Mouse (Mus musculus) common myeloid progenitor, adult 5-6 weeks (primary cell): Measurements from ENCODE around the gene Zfp853. TPM values are rescaled to one million over a fixed set of nuclear protein-coding genes. Genes with fewer than 3 reads are reported as not detected.
A peak's percentile ranks its signal among the peaks of the same experiment; 100 is the strongest.

Experiments used
- ATAC-seq: replicated peaks from 2 replicates; pipeline ENCODE4 v1.8.0; 2016; ENCODE audit warnings: low read depth, mild to moderate bottlenecking, moderate TSS enrichment, inconsistent platforms; ENCODE audit not compliant: poor library complexity, severe bottlenecking
- total RNA-seq: library from RNA; stranded (forward); fragments of 200-1000, 187-1606 nt; gene quantifications from 2 replicates; pipeline ENCODE4 v1.2.3, GENCODE M21; 2017

Gene Zfp853
- total RNA-seq, 1 experiment from 2014 or later = not detected

DNA sequence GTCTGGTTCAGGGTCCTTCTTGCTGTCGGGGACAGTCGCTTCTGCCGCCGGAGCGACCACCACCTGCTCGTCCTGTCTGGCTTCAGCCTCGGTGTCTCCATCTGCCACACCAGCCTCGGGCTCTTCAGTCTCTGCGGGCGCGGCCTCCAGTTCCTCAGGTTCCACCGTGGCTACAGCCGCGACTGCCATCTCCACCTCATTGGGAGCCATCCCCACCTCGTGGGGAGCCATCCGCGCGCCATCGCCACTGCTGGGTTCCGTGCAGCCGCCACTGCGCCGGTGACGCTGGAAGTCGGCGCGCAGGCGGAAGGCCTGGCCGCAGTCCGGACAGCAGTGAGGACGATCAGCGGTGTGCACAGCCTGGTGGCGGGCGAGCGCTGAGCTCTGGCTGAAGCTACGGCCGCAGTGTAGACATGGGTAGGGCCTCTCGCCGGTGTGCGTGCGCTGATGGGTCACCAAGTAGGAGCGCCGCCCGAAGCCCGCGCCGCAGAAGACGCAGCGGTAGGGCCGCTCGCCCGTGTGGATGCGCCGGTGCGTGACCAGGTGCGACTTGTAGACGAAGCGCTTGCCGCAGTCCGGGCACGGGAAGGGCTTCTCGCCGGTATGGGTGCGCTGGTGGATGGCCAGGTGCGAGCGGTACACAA is 38.8 kb downstream of the Zfp853 start:
- ATAC-seq = no peak

GRCm38 (mm10) chr5:143253881-143254486 is 39.4 kb downstream of the Zfp853 start:
- 0 out of 2 replicates have a peak, but pooled peaks have one; percentile 27 for ATAC-seq

- ATAC-seq = no peak
These were observed 40.1 kb downstream of the Zfp853 start for GRCm38 (mm10) chr5:143253186-143253880.

DNA sequence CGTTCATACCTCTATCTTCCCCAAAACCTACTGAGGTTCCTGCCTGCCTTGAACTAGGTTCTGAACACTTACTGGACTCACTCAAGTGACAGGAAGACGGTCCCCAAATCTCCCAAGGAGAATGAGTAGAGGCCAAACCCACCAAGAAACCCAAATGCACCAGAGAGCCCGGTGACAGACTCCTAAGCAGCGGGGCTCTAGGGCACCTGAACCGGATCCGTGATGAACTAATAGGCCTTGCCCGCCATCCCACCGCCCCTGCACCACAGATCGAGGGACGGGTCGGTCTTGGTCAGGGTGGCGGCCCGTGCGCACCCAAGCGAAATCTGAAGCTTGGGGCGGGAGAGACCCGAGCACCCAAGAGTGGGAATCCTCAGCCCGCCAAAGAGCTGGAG is 40.6 kb downstream of the Zfp853 start:
- ATAC-seq = no peak

GRCm38 (mm10) chr5:143252039-143252438 is 41.4 kb downstream of the Zfp853 start:
- no peak for ATAC-seq

GRCm38 (mm10) chr5:143244926-143245325 is 48.5 kb downstream of the Zfp853 start:
- ATAC-seq = no peak

Other genes with a start within 250 kb of the Zfp853 start
- 46.8 and 76.1 TPM in 2 replicates for gene Rnf216, start 180.6 kb downstream of the Zfp853 start, total RNA-seq
- 0.09 TPM in 1 of 2 replicates, not detected in the other for gene Olfr718-ps1, start 146.0 kb downstream of the Zfp853 start, total RNA-seq
- gene Rbak, start 112.8 kb downstream of the Zfp853 start, total RNA-seq = 4.8 and 8.4 TPM in 2 replicates
- not detected in 2 replicates for gene Spdye4b, start 112.6 kb downstream of the Zfp853 start, total RNA-seq
- not detected in 2 replicates for gene Spdye4a, start 66.7 kb downstream of the Zfp853 start, total RNA-seq
- gene Zfp12, start 58.5 kb downstream of the Zfp853 start, total RNA-seq = 17.9 and 24.4 TPM in 2 replicates
- 3.9 and 4.2 TPM in 2 replicates for gene Zfp316, start 23.6 kb downstream of the Zfp853 start, total RNA-seq
- gene E130309D02Rik, start 21.7 kb upstream of the Zfp853 start, total RNA-seq = 13.7 and 22.0 TPM in 2 replicates
- 35.8 and 36.3 TPM in 2 replicates for gene Zdhhc4, start 35.6 kb upstream of the Zfp853 start, total RNA-seq
- not detected in 2 replicates for gene Grid2ip, start 63.7 kb upstream of the Zfp853 start, total RNA-seq
- 75.4 and 96.4 TPM in 2 replicates for gene Kdelr2, start 110.2 kb upstream of the Zfp853 start, total RNA-seq
- gene Daglb, start 171.0 kb upstream of the Zfp853 start, total RNA-seq = 6.8 and 7.4 TPM in 2 replicates
- 113 and 129 TPM in 2 replicates for gene Rac1, start 234.4 kb upstream of the Zfp853 start, total RNA-seq